Comparison of ENCODE assay signal across 25 mouse cellular contexts in the genomic region with DNA sequence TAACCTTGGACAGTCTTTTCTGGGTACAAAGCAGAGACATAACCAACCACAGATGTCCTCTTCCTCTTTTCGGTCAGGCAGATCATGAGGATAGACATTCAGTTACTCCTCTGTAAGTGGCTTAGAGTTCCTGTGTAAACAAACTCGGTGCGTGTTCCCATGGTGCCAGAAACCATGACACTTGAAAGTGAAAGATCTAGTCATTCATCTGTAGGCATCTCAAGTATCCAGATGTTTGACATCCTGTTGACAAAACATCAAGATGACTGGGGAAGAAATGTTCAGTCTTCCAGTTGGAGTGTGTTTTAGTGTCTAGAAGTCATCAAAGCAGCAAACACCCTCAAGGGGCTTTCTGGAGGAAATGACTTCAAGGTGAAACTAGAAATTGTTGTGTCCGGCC.
DNase-seq lines count a peak whose midpoint lies in the region; ATAC-seq lines count a peak whose summit lies in the region.
"Had no signal": no experiment of that assay in that cellular context is flagged by ENCODE, and none has a peak within 500 bp of the region (broad histone marks: within the 10 kb centered on the region; RNA-seq: fewer than 3 reads in every experiment).

No protein-coding gene starts in this region.

- H3K27ac ChIP-seq in heart, embryonic 12.5 days (ENCODE audit: poor library complexity, severe bottlenecking) = no peak overlapping the region
- H3K27ac ChIP-seq: hindbrain, embryonic 14.5 days; liver, embryonic 13.5 days; macrophage; midbrain, embryonic 13.5 days; neural tube, embryonic 13.5 days had no signal

- DNase-seq in heart, adult 8-10 months (ENCODE audit: low spot score) = peak; percentile 25
- peak; percentile 18 to 27 for DNase-seq in spleen, postnatal 36 days (ENCODE audit: low spot score in 2 of 2)
- DNase-seq in spleen, adult 12 weeks (ENCODE audit: low spot score) = no peak
- DNase-seq in lung, postnatal 36 days = peak; percentile 52
- no peak for DNase-seq in testis, postnatal 10 days (ENCODE audit: low spot score)
- DNase-seq in testis, postnatal 14 days (ENCODE audit: low spot score) = no peak
- DNase-seq: adrenal gland, adult 2 months; adrenal gland, postnatal 36 days; cerebellum, adult 2 months; cerebellum, postnatal 36 days; gastrocnemius, postnatal 14 days; kidney, adult 9 months; kidney, postnatal 10 days; layer of hippocampus, postnatal 36 days; left cerebral cortex, postnatal 4 days; liver, embryonic 13.5 days had no signal

- no peak overlapping the region for H3K9ac ChIP-seq in heart, embryonic 12.5 days
- H3K9ac ChIP-seq: hindbrain, embryonic 14.5 days; liver, embryonic 13.5 days; midbrain, embryonic 13.5 days; neural tube, embryonic 13.5 days had no signal

- no peaks in the 10 kb centered on the region for H3K4me1 ChIP-seq in heart, embryonic 12.5 days (replicated peaks)
- H3K4me1 ChIP-seq: liver, embryonic 13.5 days; midbrain, embryonic 13.5 days; neural tube, embryonic 13.5 days had no signal

- no peaks in the 10 kb centered on the region for H3K9me3 ChIP-seq in heart, embryonic 12.5 days (replicated peaks)
- H3K9me3 ChIP-seq: liver, embryonic 13.5 days; midbrain, embryonic 13.5 days; neural tube, embryonic 13.5 days had no signal

- no peaks in the 10 kb centered on the region for H3K27me3 ChIP-seq in heart, embryonic 12.5 days (replicated peaks)
- H3K27me3 ChIP-seq: liver, embryonic 13.5 days; midbrain, embryonic 13.5 days; neural tube, embryonic 13.5 days had no signal

- H3K36me3 ChIP-seq in heart, embryonic 12.5 days = no peaks in the 10 kb centered on the region
- H3K36me3 ChIP-seq: liver, embryonic 13.5 days; midbrain, embryonic 13.5 days; neural tube, embryonic 13.5 days had no signal

- ATAC-seq in heart, embryonic 12.5 days (ENCODE audit: insufficient number of reproducible peaks, low FRiP score) = no peak
- ATAC-seq: CD4-positive, CD25-positive, alpha-beta regulatory T cell, adult 4 months; forebrain, embryonic 14.5 days; intestine, postnatal 0 days; midbrain, embryonic 13.5 days had no signal

- 65% methylated on average over 4 of the region's 4 CpGs for WGBS in heart, embryonic 12.5 days

- H3K4me3 ChIP-seq in heart, embryonic 12.5 days = no peak overlapping the region
- H3K4me3 ChIP-seq: liver, embryonic 13.5 days; midbrain, embryonic 13.5 days; neural tube, embryonic 13.5 days had no signal

- H3K4me2 ChIP-seq in heart, embryonic 12.5 days = no peak overlapping the region
- H3K4me2 ChIP-seq: heart, embryonic 11.5 days; hindbrain, embryonic 14.5 days; liver, embryonic 13.5 days; midbrain, embryonic 13.5 days; neural tube, embryonic 13.5 days had no signal

Comparison
In these comparisons a context has a peak if more than half of its experiments do, and no peak if none do; other contexts are left out.
1. DNase-seq: peak in heart, adult 8-10 months (single experiment), spleen, postnatal 36 days (2 of 2) and lung, postnatal 36 days (single experiment); none in spleen, adult 12 weeks (single experiment), testis, postnatal 10 days (single experiment) and testis, postnatal 14 days (single experiment).